Mouse (Mus musculus) bone marrow, adult 2 months (tissue): ENCODE results near the gene Dip2a. TPM values are rescaled to one million over a fixed set of nuclear protein-coding genes. Genes with fewer than 3 reads are reported as not detected.

Source experiments
- H3K27ac ChIP-seq: fragments of 200-500 bp; 2 replicates; pipeline ENCODE4 v1.5.1; 2012; ENCODE audit warnings: low read depth, mild to moderate bottlenecking, control low read depth, inconsistent platforms, low read length; ENCODE audit not compliant: control insufficient read depth, poor library complexity, insufficient read depth
- H3K4me1 ChIP-seq: fragments of 200-500 bp; 2 replicates; pipeline ENCODE4 v1.6.1; 2011; ENCODE audit warnings: low read length; ENCODE audit not compliant: control insufficient read depth, insufficient read depth
- H3K4me3 ChIP-seq: fragments of 200-500 bp; replicated peaks from 2 replicates; pipeline ENCODE3; 2011; ENCODE audit warnings: mild to moderate bottlenecking, low read depth, low read length, control low read depth; ENCODE audit not compliant: control insufficient read depth
- CTCF ChIP-seq: fragments of 200-500 bp; IDR thresholded peaks from 2 replicates; pipeline ENCODE4 v1.5.1; 2011; ENCODE audit warnings: low read length, control low read depth; ENCODE audit not compliant: control insufficient read depth, insufficient read depth
- POLR2A ChIP-seq: fragments of 200-500 bp; IDR thresholded peaks from 2 replicates; pipeline ENCODE4 v1.6.1; 2011; ENCODE audit warnings: low read depth, mild to moderate bottlenecking, control low read depth, low read length, borderline replicate concordance; ENCODE audit not compliant: control insufficient read depth
- whole genome bisulfite sequencing: fragments of 180-500 bp; shearing (Covaris S2); methylation state at CpG from one replicate; pipeline ENCODE4 v1.1.7; 2018; 5-methylcytosine and 5-hydroxymethylcytosine counted together
- polyA plus RNA-seq: library from polyadenylated mRNA; stranded (reverse); fragments of >200 nt; gene quantifications from 2 replicates; pipeline ENCODE4 v1.2.4, GENCODE M21; 2011; ENCODE audit warnings: low replicate concordance; ENCODE audit not compliant: missing spikeins, insufficient read depth, insufficient read length

The Dip2a gene
- 1.9 and 2.0 TPM in 2 replicates for polyA plus RNA-seq

- Histone ChIP-seq H3K4me3 (peak within 1 kb of the TSS; percentile 89), H3K4me1 (no peaks in the 10 kb centered on the region; the same call in 1 of the 2 replicates), H3K27ac (peak within 1 kb of the TSS; percentile 57)
- WGBS, result 1% methylated on average over 93 of the region's 94 CpGs
- TF ChIP-seq CTCF (no peak), POLR2A (peak; percentile 33; the same call in 1 of the 2 replicates)
These were observed at the start of gene Dip2a for GRCm38 (mm10) chr10:76344711-76345539. Gene Dip2a, minus strand, starts transcription at chr10:76345291.

GRCm38 (mm10) chr10:76392596-76392995, 47.5 kb upstream of the Dip2a start:
- no peak overlapping the region for H3K27ac ChIP-seq
- no peaks in the 10 kb centered on the region for H3K4me1 ChIP-seq
- H3K4me3 ChIP-seq, result no peak overlapping the region
- TF ChIP-seq POLR2A, result no peak; the same call in 1 of the 2 replicates
- no peak for TF ChIP-seq CTCF
- 95% methylated on average over 12 of the region's 12 CpGs for WGBS

- WGBS, result 94% methylated on average over 9 of the region's 9 CpGs
- TF ChIP-seq CTCF (peak; percentile 64), POLR2A (no peak)
- H3K4me1 ChIP-seq, result no peaks in the 10 kb centered on the region
- no peak overlapping the region for H3K4me3 ChIP-seq
- H3K27ac ChIP-seq, result no peak overlapping the region
These were observed 46.7 kb upstream of the Dip2a start for GRCm38 (mm10) chr10:76391786-76392185.

GRCm38 (mm10) chr10:76391166-76391565, 46.1 kb upstream of the Dip2a start:
- Histone ChIP-seq H3K27ac (no peak overlapping the region), H3K4me3 (no peak overlapping the region), H3K4me1 (no peaks in the 10 kb centered on the region)
- no peak for TF ChIP-seq CTCF
- no peak for TF ChIP-seq POLR2A
- 96% methylated on average over 9 of the region's 9 CpGs for WGBS

GRCm38 (mm10) chr10:76374981-76375380, 29.9 kb upstream of the Dip2a start:
- Histone ChIP-seq H3K4me3 (no peak overlapping the region), H3K27ac (no peak overlapping the region), H3K4me1 (no peaks in the 10 kb centered on the region)
- WGBS, result 93% methylated on average over 18 of the region's 18 CpGs
- no peak for TF ChIP-seq CTCF
- TF ChIP-seq POLR2A, result no peak

GRCm38 (mm10) chr10:76371736-76372135, 26.6 kb upstream of the Dip2a start:
- no peak for TF ChIP-seq CTCF
- TF ChIP-seq POLR2A, result no peak
- Histone ChIP-seq H3K4me3 (no peak overlapping the region), H3K27ac (no peak overlapping the region), H3K4me1 (no peaks in the 10 kb centered on the region)
- 85% methylated on average over 3 of the region's 3 CpGs for WGBS

GRCm38 (mm10) chr10:76368766-76369165, 23.7 kb upstream of the Dip2a start:
- Histone ChIP-seq H3K4me3 (no peak overlapping the region), H3K4me1 (no peaks in the 10 kb centered on the region), H3K27ac (no peak overlapping the region)
- 94% methylated on average over 13 of the region's 13 CpGs for WGBS
- TF ChIP-seq POLR2A (no peak), CTCF (no peak)

GRCm38 (mm10) chr10:76363233-76363632, 18.1 kb upstream of the Dip2a start:
- TF ChIP-seq CTCF, result no peak
- TF ChIP-seq POLR2A, result no peak
- H3K4me1 ChIP-seq, result no peaks in the 10 kb centered on the region
- H3K4me3 ChIP-seq, result no peak overlapping the region
- 77% methylated on average over 3 of the region's 3 CpGs for WGBS
- no peak overlapping the region for H3K27ac ChIP-seq

- no peak overlapping the region for H3K4me3 ChIP-seq
- no peak for TF ChIP-seq POLR2A
- no peak for TF ChIP-seq CTCF
- no peaks in the 10 kb centered on the region; the same call in 1 of the 2 replicates for H3K4me1 ChIP-seq
- 47% methylated on average over 5 of the region's 5 CpGs for WGBS
- H3K27ac ChIP-seq, result no peak overlapping the region
These were observed 13.4 kb upstream of the Dip2a start for GRCm38 (mm10) chr10:76358468-76358867.
